Mouse (Mus musculus) megakaryocyte, embryonic 14.5 days (primary cell): ENCODE measurements around the gene Rassf6. TPM values are rescaled to one million over a fixed set of nuclear protein-coding genes. Genes with fewer than 3 reads are reported as not detected.
"Not testable (repeated sequence)": the region's sequence is repeated elsewhere in the genome, so short reads cannot be mapped to it uniquely, and the experiment has no call there.

Experiments used
- H3K27me3 ChIP-seq: replicated peaks from 2 replicates; pipeline ENCODE3; 2012; ENCODE audit warnings: inconsistent platforms
- H3K36me3 ChIP-seq: replicated peaks from 2 replicates; pipeline ENCODE3; 2012; ENCODE audit warnings: low read length, inconsistent platforms, mixed read lengths
- H3K4me1 ChIP-seq: 2 replicates; pipeline ENCODE4 v1.6.1; 2012; ENCODE audit warnings: inconsistent platforms
- H3K4me3 ChIP-seq: replicated peaks from 2 replicates; pipeline ENCODE3; 2012; ENCODE audit warnings: moderate library complexity, mild to moderate bottlenecking, inconsistent platforms
- H3K9me3 ChIP-seq: 2 replicates; pipeline ENCODE4 v1.6.1; 2012; ENCODE audit warnings: inconsistent platforms
- FLI1 ChIP-seq: IDR thresholded peaks from 2 replicates; pipeline ENCODE4 v1.6.1; 2012; ENCODE audit warnings: low read length, inconsistent platforms, mixed read lengths
- GATA1 ChIP-seq: IDR thresholded peaks from 3 replicates; pipeline ENCODE4 v1.6.1; 2012; ENCODE audit warnings: mixed read lengths, low read length, inconsistent platforms, borderline replicate concordance
- polyA plus RNA-seq: library from polyadenylated mRNA; stranded (reverse); fragments of >175 nt; gene quantifications from 2 replicates; pipeline ENCODE4 v1.2.3, GENCODE M21; 2012; ENCODE audit warnings: low replicate concordance; ENCODE audit not compliant: insufficient read depth

Gene Rassf6
- polyA plus RNA-seq, 1 experiment: not detected

DNA sequence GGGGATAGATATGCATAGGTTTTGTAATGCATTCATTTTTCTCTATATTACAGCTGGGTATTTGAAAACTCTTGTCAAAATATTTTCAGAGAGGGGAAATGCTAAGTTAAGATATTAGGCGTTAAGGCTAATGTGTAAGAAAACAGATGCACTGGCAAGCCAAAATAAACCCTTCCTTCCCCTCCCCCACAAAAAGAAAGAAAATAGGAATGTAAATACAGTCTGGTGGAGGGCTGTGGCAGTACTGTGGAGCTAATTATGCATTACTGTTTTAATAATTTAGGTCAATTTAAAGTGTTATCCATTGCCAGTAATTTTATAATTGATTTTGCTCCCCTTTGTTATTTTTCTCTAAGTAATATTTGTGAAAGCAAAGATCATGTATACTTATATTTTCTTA lies 11.9 kb downstream of the Rassf6 start:
- Histone ChIP-seq H3K36me3 (no peaks in the 10 kb centered on the region), H3K9me3 (no peaks in the 10 kb centered on the region), H3K4me3 (no peak overlapping the region), H3K27me3 (peaks cover 12% of the 10 kb centered on the region), H3K4me1 (peaks cover 39% of the 10 kb centered on the region)
- TF ChIP-seq FLI1 (no peak), GATA1 (no peak)

DNA sequence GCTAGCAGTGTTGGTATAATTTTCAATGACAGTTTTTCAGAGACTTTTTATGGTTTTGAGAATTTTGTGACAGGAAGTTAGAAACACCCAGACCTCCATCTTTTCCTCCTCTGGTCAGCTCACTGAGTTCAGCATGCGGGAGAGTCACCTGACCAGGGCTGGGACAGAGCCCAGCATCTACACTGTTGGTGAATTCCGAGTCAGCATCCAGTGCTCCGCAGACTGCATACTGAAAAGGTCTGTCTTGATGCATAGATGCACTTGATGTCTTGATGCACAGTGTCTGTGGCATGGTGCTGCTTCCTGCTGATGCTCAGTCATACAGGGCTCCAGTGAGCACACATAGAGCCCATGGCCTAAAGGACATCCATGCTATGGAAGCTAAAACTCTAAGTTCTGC lies 12.4 kb downstream of the Rassf6 start:
- no peak for TF ChIP-seq GATA1
- TF ChIP-seq FLI1: no peak
- no peaks in the 10 kb centered on the region for H3K9me3 ChIP-seq
- peaks cover 17% of the 10 kb centered on the region for H3K27me3 ChIP-seq
- H3K4me1 ChIP-seq: peaks cover 39% of the 10 kb centered on the region
- peak overlapping the region; percentile 62 for H3K4me3 ChIP-seq
- H3K36me3 ChIP-seq: no peaks in the 10 kb centered on the region

DNA sequence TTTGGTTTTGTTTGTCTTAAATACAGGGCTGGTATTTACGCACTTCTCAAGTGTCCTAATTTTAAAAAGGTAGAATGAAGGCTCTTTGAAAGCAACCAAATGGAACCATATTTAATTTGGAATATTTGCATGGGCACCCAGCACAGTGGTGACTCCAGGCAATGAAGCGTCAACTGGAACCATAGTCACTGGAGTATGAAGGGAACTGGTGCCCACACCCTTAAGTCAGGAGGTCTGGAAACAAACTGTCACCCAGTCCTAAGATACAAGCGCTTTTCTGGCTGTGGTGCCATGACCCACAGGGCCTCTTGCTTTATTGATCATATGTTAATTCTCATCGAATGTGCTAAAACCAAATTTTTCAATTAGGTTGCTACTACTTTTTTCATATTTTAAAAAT lies 13.0 kb downstream of the Rassf6 start:
- Histone ChIP-seq H3K9me3 (no peaks in the 10 kb centered on the region), H3K27me3 (peaks cover 17% of the 10 kb centered on the region), H3K36me3 (no peaks in the 10 kb centered on the region), H3K4me1 (peaks cover 39% of the 10 kb centered on the region), H3K4me3 (no peak overlapping the region)
- TF ChIP-seq GATA1: no peak
- no peak for TF ChIP-seq FLI1

DNA sequence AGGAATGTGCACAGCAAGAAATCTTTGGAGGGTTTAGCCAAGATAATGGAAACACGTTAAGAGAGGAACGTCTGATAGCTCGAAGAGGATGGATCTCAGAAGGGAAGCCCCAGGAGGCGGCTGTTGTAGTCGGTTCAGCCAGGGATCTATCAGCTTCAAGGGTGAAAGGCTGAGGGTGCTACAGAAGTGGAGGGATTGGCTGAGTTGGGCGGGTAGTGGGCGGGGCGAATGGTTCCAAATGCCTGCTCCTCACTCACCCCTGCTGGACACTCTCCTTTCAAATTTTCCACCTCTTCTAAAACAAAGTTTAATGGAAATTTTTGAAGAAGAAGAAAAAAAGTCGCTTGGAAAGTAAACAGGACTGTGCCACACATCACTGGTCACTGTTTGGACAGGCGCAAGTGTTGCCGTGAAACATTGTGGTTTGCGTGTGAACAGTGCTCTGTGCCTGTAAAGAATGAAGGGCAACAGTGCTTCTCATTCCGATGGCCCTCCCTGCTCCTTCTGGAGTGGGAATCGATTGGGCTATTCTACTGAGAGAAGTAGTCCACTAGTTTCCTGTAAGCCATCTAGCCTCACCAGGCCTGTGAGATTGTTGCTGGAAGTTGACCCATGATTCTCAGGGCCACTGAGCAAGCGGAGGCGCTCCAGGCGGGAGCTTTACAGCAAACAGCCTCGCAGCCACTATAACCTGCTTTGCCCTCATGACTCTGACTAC lies 15.6 kb downstream of the Rassf6 start:
- Histone ChIP-seq H3K27me3 (peaks cover 18% of the 10 kb centered on the region), H3K36me3 (no peaks in the 10 kb centered on the region), H3K9me3 (no peaks in the 10 kb centered on the region), H3K4me1 (peaks cover 43% of the 10 kb centered on the region), H3K4me3 (no peak overlapping the region)
- TF ChIP-seq GATA1 (no peak), FLI1 (no peak)

DNA sequence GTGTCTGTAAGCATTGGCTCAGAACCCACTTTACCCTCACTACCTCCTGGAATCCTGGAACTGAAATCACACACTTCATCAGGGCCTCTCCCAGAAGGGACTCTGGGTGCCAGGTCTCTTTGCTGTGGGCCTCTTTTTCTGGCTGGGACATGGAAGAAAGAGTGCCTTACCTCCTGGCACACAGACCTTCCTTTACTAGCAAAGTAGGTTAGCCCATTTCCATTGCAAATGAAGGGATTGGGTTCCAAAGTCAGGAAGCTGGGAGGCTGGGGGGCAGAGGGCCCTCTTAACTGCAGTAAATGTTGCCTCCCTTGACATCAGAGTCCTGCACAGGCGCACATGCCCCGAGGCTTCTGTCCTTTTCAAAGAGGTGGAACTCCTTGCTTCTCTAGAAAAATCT lies 17.2 kb downstream of the Rassf6 start:
- Histone ChIP-seq H3K9me3 (peaks cover 4% of the 10 kb centered on the region), H3K27me3 (peaks cover 14% of the 10 kb centered on the region), H3K36me3 (no peaks in the 10 kb centered on the region), H3K4me1 (peaks cover 33% of the 10 kb centered on the region), H3K4me3 (no peak overlapping the region)
- TF ChIP-seq FLI1: no peak
- no peak for TF ChIP-seq GATA1

DNA sequence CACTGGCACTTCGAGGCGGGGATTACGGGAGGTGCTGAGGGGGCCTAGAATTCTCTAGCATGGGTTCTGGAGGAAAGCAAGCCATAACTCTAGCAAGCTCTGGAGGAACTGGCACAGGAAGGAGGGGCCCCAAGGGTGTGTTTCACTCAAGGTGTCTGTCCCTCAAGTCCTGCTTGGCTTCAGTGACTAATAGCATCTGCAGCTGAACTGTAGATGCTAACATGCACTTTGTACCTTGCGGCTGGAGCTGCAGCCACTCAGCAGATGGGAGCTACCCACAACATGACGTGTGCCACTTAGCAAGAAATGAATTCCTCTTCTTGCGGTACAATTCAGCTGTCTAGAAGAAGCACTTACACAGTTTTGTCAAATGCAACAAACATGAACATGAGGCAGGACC lies 18.7 kb downstream of the Rassf6 start:
- Histone ChIP-seq H3K9me3 (peaks cover 4% of the 10 kb centered on the region), H3K36me3 (no peaks in the 10 kb centered on the region), H3K27me3 (peaks cover 14% of the 10 kb centered on the region), H3K4me1 (peaks cover 22% of the 10 kb centered on the region), H3K4me3 (no peak overlapping the region)
- TF ChIP-seq GATA1 (no peak), FLI1 (no peak)

DNA sequence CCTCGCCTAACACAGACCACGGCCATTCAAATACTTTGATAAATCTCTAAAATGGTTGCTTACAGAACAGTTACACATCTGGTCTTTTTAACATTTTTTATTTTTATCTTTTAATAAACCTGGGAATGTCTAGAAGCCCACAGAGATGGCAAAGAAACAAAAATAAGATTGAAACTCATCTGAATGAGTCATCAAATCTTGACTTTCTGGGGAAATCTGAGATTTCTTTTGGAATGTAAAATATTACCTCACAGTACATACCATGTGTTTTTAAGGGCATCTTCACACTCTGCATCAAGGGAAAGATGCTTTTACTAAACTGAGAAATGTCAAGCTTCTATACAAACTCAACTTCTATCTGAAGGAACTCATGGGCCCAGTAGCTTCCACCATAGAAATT lies 19.1 kb downstream of the Rassf6 start:
- TF ChIP-seq GATA1: no peak
- TF ChIP-seq FLI1: no peak
- Histone ChIP-seq H3K9me3 (peaks cover 4% of the 10 kb centered on the region), H3K4me1 (peaks cover 20% of the 10 kb centered on the region), H3K36me3 (no peaks in the 10 kb centered on the region), H3K27me3 (peaks cover 14% of the 10 kb centered on the region), H3K4me3 (no peak overlapping the region)

DNA sequence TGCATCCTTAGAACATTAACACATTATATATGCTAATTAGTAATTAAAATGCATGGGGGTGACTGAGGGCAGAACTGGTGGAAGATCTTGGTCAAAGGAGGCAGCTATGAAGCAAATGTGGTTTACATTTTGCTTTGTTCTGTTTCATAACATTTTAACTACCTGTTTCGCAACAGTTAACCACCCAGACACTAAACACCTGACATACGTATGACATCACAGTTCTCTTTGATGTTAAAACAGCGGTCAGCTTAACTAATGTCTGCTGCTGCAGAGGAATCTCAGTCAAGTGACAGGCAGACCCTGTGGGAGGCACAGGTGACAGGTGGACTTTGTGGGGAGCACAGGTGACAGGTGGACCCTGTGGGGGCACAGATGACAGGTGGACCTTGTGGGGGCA lies 22.6 kb downstream of the Rassf6 start:
- peaks cover 6% of the 10 kb centered on the region for H3K27me3 ChIP-seq
- H3K9me3 ChIP-seq: peaks cover 4% of the 10 kb centered on the region
- TF ChIP-seq GATA1: no peak
- no peak for TF ChIP-seq FLI1
- no peaks in the 10 kb centered on the region for H3K36me3 ChIP-seq
- no peak overlapping the region for H3K4me3 ChIP-seq
- peaks cover 10% of the 10 kb centered on the region for H3K4me1 ChIP-seq

DNA sequence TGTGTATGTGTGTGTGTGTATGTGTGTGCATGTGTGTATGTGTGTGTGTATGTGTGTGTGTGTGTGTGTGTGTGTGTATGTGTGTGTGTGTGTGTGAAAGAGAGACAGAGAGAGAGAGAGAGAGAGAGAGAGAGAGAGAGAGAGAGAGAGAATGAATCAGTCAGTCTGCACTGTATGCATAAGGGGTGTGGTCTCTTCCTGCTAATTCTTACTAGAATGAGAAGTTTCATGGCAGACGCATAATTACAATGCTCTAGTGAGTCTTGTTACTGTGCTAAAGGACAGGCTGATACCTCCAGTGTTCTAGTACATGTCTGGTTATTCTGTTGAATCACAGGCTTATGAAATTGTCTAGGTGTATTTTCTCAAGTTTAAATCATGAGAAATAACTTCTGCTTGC lies 27.7 kb downstream of the Rassf6 start:
- not testable (repeated sequence) for H3K9me3 ChIP-seq, H3K27me3 ChIP-seq, H3K36me3 ChIP-seq, H3K4me3 ChIP-seq
- peaks cover 55% of the 10 kb centered on the region for H3K4me1 ChIP-seq

DNA sequence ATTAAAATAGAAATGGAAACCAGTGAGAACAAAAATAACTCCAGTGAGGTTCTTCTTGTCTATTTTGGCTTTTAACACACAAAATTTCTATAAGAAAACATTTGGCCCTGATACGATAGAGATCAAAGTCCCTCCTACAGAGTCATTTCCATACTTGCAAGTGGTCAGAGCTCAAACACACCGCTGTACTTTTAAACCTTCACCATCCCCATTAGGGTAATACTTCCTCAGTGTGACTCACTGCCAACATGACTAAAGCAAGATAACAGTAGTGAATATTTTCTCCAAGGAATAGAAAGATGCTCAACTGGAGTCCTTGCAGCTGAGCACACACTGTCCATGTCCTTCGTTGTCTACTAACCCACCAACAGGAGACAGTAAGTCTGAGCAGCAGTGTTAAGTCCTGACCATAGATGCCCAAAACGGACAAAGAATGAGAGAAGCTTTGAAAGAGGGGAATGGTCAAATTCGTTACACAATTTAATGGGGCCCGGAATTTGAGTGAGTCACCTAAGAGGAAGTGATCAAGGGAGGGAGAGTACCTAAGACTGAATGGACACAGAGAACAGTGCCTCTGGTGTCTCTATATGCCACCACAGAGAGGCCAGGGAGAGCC lies 28.4 kb downstream of the Rassf6 start:
- Histone ChIP-seq H3K4me3 (peak overlapping the region; percentile 30), H3K27me3 (no peaks in the 10 kb centered on the region), H3K9me3 (no peaks in the 10 kb centered on the region), H3K36me3 (no peaks in the 10 kb centered on the region), H3K4me1 (peaks cover 59% of the 10 kb centered on the region)
- TF ChIP-seq GATA1: no peak
- no peak for TF ChIP-seq FLI1
